1 mouse cellular context compared by ENCODE assay signal in genomic region chr5:92506301-92506729, GRCm38 (mm10).
TF ChIP-seq lines count a peak whose summit lies in the region.

No protein-coding gene starts in this region.

TF ChIP-seq in MEL, 35 proteins besides CTCF, POLR2A, EP300 and RAD21 (continued from another document):
- TF ChIP-seq ELF1 (IDR thresholded peaks at IDR 0.05; ENCODE audit: low read depth, low read length) = no peak
- peak; percentile 72 for TF ChIP-seq SIN3A (IDR thresholded peaks at IDR 0.05; ENCODE audit: low read length)
- 0 out of 2 replicates have a peak, but pooled peaks have one; percentile 11 for TF ChIP-seq TAL1 (IDR thresholded peaks at IDR 0.05; ENCODE audit: low read length)
